8 mouse cellular contexts compared by ENCODE assay signal in genomic region chr12:34658119-34658518, GRCm38 (mm10).
DNase-seq lines count a peak whose midpoint lies in the region; ATAC-seq lines count a peak whose summit lies in the region.

No protein-coding gene starts in this region.

- H3K36me3 ChIP-seq in embryonic facial prominence, embryonic 13.5 days = no peaks in the 10 kb centered on the region
- no peaks in the 10 kb centered on the region for H3K36me3 ChIP-seq in hindbrain, embryonic 11.5 days (ENCODE audit: control insufficient read depth, insufficient read depth, low read length)
- H3K36me3 ChIP-seq in midbrain, embryonic 15.5 days (replicated peaks) = no peaks in the 10 kb centered on the region

- no peak overlapping the region for H3K9ac ChIP-seq in embryonic facial prominence, embryonic 13.5 days
- no peak overlapping the region for H3K9ac ChIP-seq in hindbrain, embryonic 11.5 days (ENCODE audit: low read depth, low read length)
- no peak overlapping the region for H3K9ac ChIP-seq in midbrain, embryonic 15.5 days

- ATAC-seq in embryonic facial prominence, embryonic 13.5 days (ENCODE audit: insufficient number of reproducible peaks, insufficient read depth, low FRiP score, low TSS enrichment, low read depth) = no peak
- ATAC-seq in hindbrain, embryonic 11.5 days (ENCODE audit: low FRiP score) = peak; percentile 71
- ATAC-seq in midbrain, embryonic 15.5 days (replicated peaks) = peak; percentile 90
- ATAC-seq in monocyte, adult 5-6 weeks (replicated peaks; ENCODE audit: insufficient number of reproducible peaks, low FRiP score, low TSS enrichment, poor library complexity, severe bottlenecking) = no peak

- DNase-seq in cerebellum, adult 11 months = peak; percentile 16
- no peak for DNase-seq in cerebellum, adult 11-12 months
- peak; percentile 78 for DNase-seq in NIH3T3 (ENCODE audit: low read depth)
- peak; percentile 67 for DNase-seq in hindbrain, embryonic 11.5 days (ENCODE audit: low spot score)
- DNase-seq in layer of hippocampus, postnatal 36 days = peak; percentile 35 to 67

- H3K9me3 ChIP-seq in embryonic facial prominence, embryonic 13.5 days = no peaks in the 10 kb centered on the region
- H3K9me3 ChIP-seq in hindbrain, embryonic 11.5 days (ENCODE audit: control insufficient read depth, low read length) = no peaks in the 10 kb centered on the region
- no peaks in the 10 kb centered on the region for H3K9me3 ChIP-seq in midbrain, embryonic 15.5 days

- H3K4me3 ChIP-seq in embryonic facial prominence, embryonic 13.5 days = peak overlapping the region; percentile 20; the same call in 1 of the 2 replicates
- no peak overlapping the region for H3K4me3 ChIP-seq in hindbrain, embryonic 11.5 days (ENCODE audit: low read depth, low read length)
- no peak overlapping the region for H3K4me3 ChIP-seq in midbrain, embryonic 15.5 days

- H3K27ac ChIP-seq in embryonic facial prominence, embryonic 13.5 days = no peak overlapping the region
- no peak overlapping the region for H3K27ac ChIP-seq in hindbrain, embryonic 11.5 days (ENCODE audit: low read depth, low read length)
- no peak overlapping the region for H3K27ac ChIP-seq in midbrain, embryonic 15.5 days

- H3K4me2 ChIP-seq in embryonic facial prominence, embryonic 13.5 days = peak overlapping the region; percentile 50
- H3K4me2 ChIP-seq in hindbrain, embryonic 11.5 days (replicated peaks; ENCODE audit: low read depth, low read length) = no peak overlapping the region
- peak overlapping the region; percentile 45 for H3K4me2 ChIP-seq in midbrain, embryonic 15.5 days

- H3K4me1 ChIP-seq in embryonic facial prominence, embryonic 13.5 days = peaks cover 14% of the 10 kb centered on the region; the same call in 1 of the 2 replicates
- no peaks in the 10 kb centered on the region for H3K4me1 ChIP-seq in hindbrain, embryonic 11.5 days (replicated peaks; ENCODE audit: control insufficient read depth, insufficient read depth, low read length)
- no peaks in the 10 kb centered on the region for H3K4me1 ChIP-seq in midbrain, embryonic 15.5 days

- WGBS in embryonic facial prominence, embryonic 13.5 days = 21% methylated on average over 6 of the region's 6 CpGs
- 44% methylated on average over 6 of the region's 6 CpGs for WGBS in hindbrain, embryonic 11.5 days
- 32% methylated on average over 6 of the region's 6 CpGs for WGBS in midbrain, embryonic 15.5 days

- H3K27me3 ChIP-seq in embryonic facial prominence, embryonic 13.5 days = no peaks in the 10 kb centered on the region
- H3K27me3 ChIP-seq in hindbrain, embryonic 11.5 days (ENCODE audit: control insufficient read depth, insufficient read depth, low read length) = no peaks in the 10 kb centered on the region
- H3K27me3 ChIP-seq in midbrain, embryonic 15.5 days (replicated peaks) = no peaks in the 10 kb centered on the region

Comparison
In these comparisons a context has a peak if more than half of its experiments do, and no peak if none do; other contexts are left out.
1. ATAC-seq: peak in hindbrain, embryonic 11.5 days (single experiment) and midbrain, embryonic 15.5 days (single experiment); none in embryonic facial prominence, embryonic 13.5 days (single experiment) and monocyte, adult 5-6 weeks (single experiment).